Mouse (Mus musculus): Measurements from ENCODE around the gene Chkb. TPM values are rescaled to one million over a fixed set of nuclear protein-coding genes. Genes with fewer than 3 reads are reported as not detected.

The Chkb gene
- polyA plus RNA-seq, 1 experiment: 35.6 TPM

DNA sequence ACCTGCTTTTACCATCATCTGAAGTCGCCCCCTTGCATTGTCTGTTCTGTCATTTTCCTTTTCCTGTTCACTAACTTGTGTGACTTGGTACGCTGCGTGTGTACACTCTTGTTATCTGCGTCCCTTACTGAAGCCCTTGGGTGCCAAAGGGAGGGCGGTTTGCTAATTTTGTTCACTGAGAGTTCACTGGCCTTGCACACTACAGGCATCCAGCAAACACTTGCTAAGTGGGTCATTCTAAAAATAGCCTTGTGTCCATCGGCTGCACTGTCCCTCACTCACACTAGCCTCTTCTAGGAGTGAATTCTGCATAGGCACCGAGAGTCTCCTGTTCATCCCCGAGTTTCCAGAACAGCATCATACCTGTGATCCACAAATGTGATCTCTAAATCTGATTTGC is 14.4 kb downstream of the Chkb start:
- no peak overlapping the region for H3ac ChIP-seq (ENCODE audit: control insufficient read depth, insufficient read length)
- no peak for TF ChIP-seq MYOD1 (IDR thresholded peaks at IDR 0.05; ENCODE audit: control insufficient read depth in 1 of 3, insufficient read length in 2 of 3, low read depth in 2 of 3)
- TF ChIP-seq USF1 (IDR thresholded peaks at IDR 0.05; ENCODE audit: low read depth): no peak
- H3K36me3 ChIP-seq (ENCODE audit: control insufficient read depth, insufficient read depth): peaks cover 8% of the 10 kb centered on the region
- no peak overlapping the region for H3K4me2 ChIP-seq (ENCODE audit: low read depth)
- H3K4me3 ChIP-seq: no peak overlapping the region
- H3K27me3 ChIP-seq (ENCODE audit: control insufficient read depth, insufficient read depth, insufficient read length): no peaks in the 10 kb centered on the region
- no peaks in the 10 kb centered on the region for H3K79me2 ChIP-seq (ENCODE audit: control insufficient read depth, insufficient read depth)

- H3K79me2 ChIP-seq (ENCODE audit: control insufficient read depth, insufficient read depth): no peaks in the 10 kb centered on the region
- H3K27me3 ChIP-seq (ENCODE audit: control insufficient read depth, insufficient read depth, insufficient read length): no peaks in the 10 kb centered on the region
- no peak for TF ChIP-seq POLR2A (IDR thresholded peaks at IDR 0.05; ENCODE audit: insufficient read length, low read depth)
- TF ChIP-seq TCF3 (IDR thresholded peaks at IDR 0.05; ENCODE audit: insufficient read length, low read depth): no peak
- no peak for TF ChIP-seq USF1 (IDR thresholded peaks at IDR 0.05; ENCODE audit: low read depth)
- TF ChIP-seq CEBPB (IDR thresholded peaks at IDR 0.05; ENCODE audit: insufficient read depth, poor library complexity, severe bottlenecking): no peak
- no peak for TF ChIP-seq MYOG (IDR thresholded peaks at IDR 0.05; ENCODE audit: control insufficient read depth in 1 of 3, insufficient read depth in 1 of 3, insufficient read length in 2 of 3, low read depth in 2 of 3)
- no peak for TF ChIP-seq E2F4 (IDR thresholded peaks at IDR 0.05; ENCODE audit: insufficient read depth)
- TF ChIP-seq TCF12 (IDR thresholded peaks at IDR 0.05; ENCODE audit: insufficient read depth, poor library complexity, severe bottlenecking): no peak
- no peak for TF ChIP-seq SRF (IDR thresholded peaks at IDR 0.05; ENCODE audit: control insufficient read depth, insufficient read length, low read depth)
- TF ChIP-seq MAX (IDR thresholded peaks at IDR 0.05; ENCODE audit: low read depth): no peak
- no peak for TF ChIP-seq REST (IDR thresholded peaks at IDR 0.05; ENCODE audit: insufficient read depth, insufficient read length)
- no peak for TF ChIP-seq POLR2AphosphoS2 (IDR thresholded peaks at IDR 0.05; ENCODE audit: insufficient read length, low read depth)
- TF ChIP-seq MYOD1 (IDR thresholded peaks at IDR 0.05; ENCODE audit: control insufficient read depth in 1 of 3, insufficient read length in 2 of 3, low read depth in 2 of 3): no peak
- H3K4me3 ChIP-seq: no peak within 1 kb of the TSS
- H3ac ChIP-seq (ENCODE audit: control insufficient read depth, insufficient read length): no peak within 1 kb of the TSS
- H3K4me2 ChIP-seq (ENCODE audit: low read depth): no peak within 1 kb of the TSS
- no peaks in the 10 kb centered on the region for H3K36me3 ChIP-seq (ENCODE audit: control insufficient read depth, insufficient read depth)
These were observed 19.6 kb downstream of the Chkb start, which contains the start of gene Syce3 for GRCm38 (mm10) chr15:89410118-89410517. Syce3 (minus strand) TSS chr15:89410503.

DNA sequence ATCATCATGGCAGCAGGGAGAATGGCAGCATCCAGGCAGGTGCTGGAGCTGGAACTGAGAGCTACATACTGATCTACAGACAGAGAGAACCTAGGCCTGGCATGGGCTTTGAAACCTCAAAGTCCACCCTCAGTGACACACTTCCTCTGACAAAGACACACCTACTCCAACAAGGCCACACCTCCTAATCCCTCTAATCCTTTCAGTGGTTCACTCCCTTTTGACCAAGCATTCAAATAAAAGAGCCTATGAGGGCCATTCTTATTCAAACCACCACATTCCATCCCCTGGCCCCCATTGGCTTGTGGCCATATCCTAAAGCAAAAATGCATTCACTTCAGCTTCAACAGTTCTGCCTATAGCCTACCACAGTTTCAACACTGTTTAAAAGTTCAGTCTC is 23.0 kb downstream of the Chkb start:
- Histone ChIP-seq H3K4me3 (no peak overlapping the region), H3K27me3 (ENCODE audit: control insufficient read depth, insufficient read depth, insufficient read length) (no peaks in the 10 kb centered on the region), H3ac (ENCODE audit: control insufficient read depth, insufficient read length) (no peak overlapping the region), H3K79me2 (ENCODE audit: control insufficient read depth, insufficient read depth) (no peaks in the 10 kb centered on the region), H3K4me2 (ENCODE audit: low read depth) (no peak overlapping the region), H3K36me3 (ENCODE audit: control insufficient read depth, insufficient read depth) (no peaks in the 10 kb centered on the region)
- no peak for TF ChIP-seq TCF3 (IDR thresholded peaks at IDR 0.05; ENCODE audit: insufficient read length, low read depth)

DNA sequence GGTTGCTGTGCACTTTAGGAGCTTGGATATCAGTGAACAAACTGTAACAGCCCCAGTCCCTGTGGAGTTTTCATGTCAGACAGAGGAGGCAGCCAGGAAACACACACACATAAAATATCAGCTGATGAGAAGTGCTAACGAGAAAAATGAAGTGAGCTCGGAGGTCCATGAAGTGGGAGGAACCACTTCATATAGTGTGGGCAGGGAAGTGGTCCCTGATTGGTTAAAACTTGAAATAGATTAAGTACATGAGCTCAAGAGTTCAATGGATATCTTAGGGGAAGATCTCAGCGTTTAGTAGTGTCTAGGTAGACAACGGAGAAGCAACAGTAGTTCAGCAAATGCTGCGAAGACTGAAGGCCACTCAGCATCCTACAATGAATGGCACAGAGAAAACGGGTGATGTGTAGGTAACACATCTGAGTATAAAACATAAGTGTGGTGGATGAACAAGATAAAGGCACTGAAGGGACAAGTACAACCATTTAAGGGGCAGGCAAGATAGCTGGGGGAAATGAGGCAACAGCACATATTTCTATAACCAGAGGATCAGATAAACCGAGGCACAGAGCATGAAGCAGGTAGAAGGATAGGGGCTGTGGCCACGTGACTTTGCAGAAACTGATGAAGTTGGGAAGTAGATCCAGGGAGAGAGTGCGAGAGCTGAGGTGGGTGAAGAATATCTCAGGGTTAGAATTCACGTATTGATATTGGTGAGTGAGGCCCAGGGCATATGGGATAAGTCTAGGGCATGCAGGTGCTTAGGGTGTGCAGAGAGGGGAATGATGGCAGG is 24.7 kb downstream of the Chkb start:
- Histone ChIP-seq H3K27me3 (ENCODE audit: control insufficient read depth, insufficient read depth, insufficient read length) (no peaks in the 10 kb centered on the region), H3K4me2 (ENCODE audit: low read depth) (no peak overlapping the region), H3K36me3 (ENCODE audit: control insufficient read depth, insufficient read depth) (no peaks in the 10 kb centered on the region), H3K79me2 (ENCODE audit: control insufficient read depth, insufficient read depth) (no peaks in the 10 kb centered on the region), H3K4me3 (no peak overlapping the region), H3ac (ENCODE audit: control insufficient read depth, insufficient read length) (no peak overlapping the region)
- TF ChIP-seq POLR2AphosphoS2 (IDR thresholded peaks at IDR 0.05; ENCODE audit: insufficient read length, low read depth) (no peak), POLR2A (IDR thresholded peaks at IDR 0.05; ENCODE audit: insufficient read length, low read depth) (no peak), MAX (IDR thresholded peaks at IDR 0.05; ENCODE audit: low read depth) (no peak), MYOG (IDR thresholded peaks at IDR 0.05; ENCODE audit: control insufficient read depth in 1 of 3, insufficient read depth in 1 of 3, insufficient read length in 2 of 3, low read depth in 2 of 3) (no peak), TCF3 (IDR thresholded peaks at IDR 0.05; ENCODE audit: insufficient read length, low read depth) (no peak), SRF (IDR thresholded peaks at IDR 0.05; ENCODE audit: control insufficient read depth, insufficient read length, low read depth) (no peak), USF1 (IDR thresholded peaks at IDR 0.05; ENCODE audit: low read depth) (no peak), REST (IDR thresholded peaks at IDR 0.05; ENCODE audit: insufficient read depth, insufficient read length) (no peak), TCF12 (IDR thresholded peaks at IDR 0.05; ENCODE audit: insufficient read depth, poor library complexity, severe bottlenecking) (no peak), E2F4 (IDR thresholded peaks at IDR 0.05; ENCODE audit: insufficient read depth) (no peak), CEBPB (IDR thresholded peaks at IDR 0.05; ENCODE audit: insufficient read depth, poor library complexity, severe bottlenecking) (no peak), MYOD1 (IDR thresholded peaks at IDR 0.05; ENCODE audit: control insufficient read depth in 1 of 3, insufficient read length in 2 of 3, low read depth in 2 of 3) (no peak)

DNA sequence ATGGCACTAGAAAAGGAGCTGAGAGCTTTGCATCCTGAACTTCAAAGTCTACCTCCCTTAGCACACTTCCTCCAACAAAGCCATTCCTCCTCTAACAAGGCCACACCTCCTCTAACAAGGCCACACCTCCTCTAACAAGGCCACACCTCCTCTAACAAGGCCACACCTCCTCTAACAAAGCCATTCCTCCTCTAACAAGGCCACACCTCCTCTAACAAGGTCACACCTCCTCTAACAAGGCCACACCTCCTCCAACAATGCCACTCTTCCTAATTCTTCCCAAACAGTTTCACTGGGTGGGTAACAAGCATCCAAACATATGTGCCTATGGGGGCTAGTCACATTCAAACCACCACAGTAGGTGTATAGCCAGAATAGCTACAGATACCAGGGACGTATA is 27.2 kb downstream of the Chkb start:
- no peaks in the 10 kb centered on the region for H3K79me2 ChIP-seq (ENCODE audit: control insufficient read depth, insufficient read depth)
- H3K27me3 ChIP-seq (ENCODE audit: control insufficient read depth, insufficient read depth, insufficient read length): peaks cover 15% of the 10 kb centered on the region
- no peaks in the 10 kb centered on the region for H3K36me3 ChIP-seq (ENCODE audit: control insufficient read depth, insufficient read depth)
- TF ChIP-seq POLR2A (IDR thresholded peaks at IDR 0.05; ENCODE audit: insufficient read length, low read depth): no peak
- no peak overlapping the region for H3ac ChIP-seq (ENCODE audit: control insufficient read depth, insufficient read length)
- H3K4me3 ChIP-seq: no peak overlapping the region
- H3K4me2 ChIP-seq (ENCODE audit: low read depth): no peak overlapping the region

Measured in myocyte (in vitro differentiated cells).